Mouse (Mus musculus): ENCODE measurements at regions not wholly inside any gene's neighbourhood (a gene's known extent, or its start where the extent isn't known, plus 50 kb on each side); places are given as distances from the start of the nearest gene placed in this dataset.

- peak; percentile 40 for DNase-seq (ENCODE audit: inconsistent ontology term)
Measured at GRCm38 (mm10) chrX:81732506-81732905, 274.6 kb upstream of the 4930595M18Rik start.

- peak; percentile 1 for DNase-seq (ENCODE audit: inconsistent ontology term)
Measured at GRCm38 (mm10) chrX:81729796-81730195, 271.9 kb upstream of the 4930595M18Rik start.

GRCm38 (mm10) chrX:81704023-81704422 is 246.1 kb upstream of the 4930595M18Rik start:
- DNase-seq (ENCODE audit: inconsistent ontology term) = no peak
